Mouse (Mus musculus): ENCODE measurements around the gene Hist1h4h.

Gene Hist1h4h

DNA sequence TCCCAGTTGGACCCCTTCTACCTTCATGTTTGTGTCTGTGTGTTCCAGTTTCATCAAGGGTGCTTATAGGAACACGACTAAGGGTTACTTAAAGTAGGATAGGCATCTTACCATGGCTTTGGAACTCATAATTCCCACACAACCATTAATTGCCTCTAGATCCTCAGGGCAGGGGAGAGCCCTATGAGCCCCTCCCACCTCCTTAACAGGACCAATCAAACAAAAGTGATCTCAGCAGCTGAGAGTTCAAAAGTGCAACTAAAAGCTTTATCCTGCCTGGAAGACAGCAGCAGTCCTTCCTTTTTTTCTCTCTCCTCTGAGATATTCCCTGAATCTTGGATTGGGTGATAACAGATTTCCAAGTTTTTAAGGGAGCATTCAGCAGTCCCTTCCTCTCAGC, 20.7 kb upstream of the Hist1h4h start:
- DNase-seq (ENCODE audit: low read depth, low spot score) = no peak

DNA sequence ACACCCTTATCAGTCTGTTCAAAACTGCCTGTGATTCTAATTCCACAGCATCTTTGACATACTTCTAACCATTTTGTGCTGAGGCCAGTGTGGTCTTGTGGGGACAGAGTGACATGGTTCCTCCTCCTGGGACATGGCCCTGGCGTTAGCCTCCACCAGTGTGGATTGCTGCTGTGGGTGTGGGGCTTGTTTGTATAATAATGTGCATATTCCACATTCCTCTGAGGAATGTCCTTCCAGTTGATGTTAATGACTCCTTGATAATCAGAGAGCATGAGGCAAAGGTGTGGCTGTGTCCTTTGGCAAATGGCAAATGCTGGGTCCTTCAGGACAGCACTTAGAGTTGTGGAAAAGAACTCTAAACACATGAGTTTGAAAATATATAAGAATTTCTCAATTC, 17.3 kb upstream of the Hist1h4h start:
- no peak for DNase-seq (ENCODE audit: low read depth, low spot score)

DNA sequence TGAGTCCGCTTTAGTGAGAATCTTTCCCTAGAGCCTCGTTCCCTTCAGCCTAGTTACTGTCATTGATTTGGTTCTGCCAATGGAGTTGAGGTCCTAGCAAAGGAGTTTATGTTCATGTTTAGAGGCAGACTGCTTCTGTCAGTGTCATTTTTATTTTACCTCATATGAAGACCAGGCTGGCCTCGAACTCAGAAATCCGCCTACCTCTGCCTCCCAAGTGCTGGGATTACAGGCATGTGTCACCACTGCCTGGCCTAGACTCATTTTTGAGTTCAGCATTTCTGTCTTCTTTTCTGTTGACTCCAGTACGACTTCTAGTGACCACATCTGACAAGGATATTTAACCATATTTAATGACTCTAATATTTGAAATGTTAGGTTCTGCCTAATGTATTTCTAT, 15.6 kb upstream of the Hist1h4h start:
- no peak for DNase-seq (ENCODE audit: low read depth, low spot score)

DNA sequence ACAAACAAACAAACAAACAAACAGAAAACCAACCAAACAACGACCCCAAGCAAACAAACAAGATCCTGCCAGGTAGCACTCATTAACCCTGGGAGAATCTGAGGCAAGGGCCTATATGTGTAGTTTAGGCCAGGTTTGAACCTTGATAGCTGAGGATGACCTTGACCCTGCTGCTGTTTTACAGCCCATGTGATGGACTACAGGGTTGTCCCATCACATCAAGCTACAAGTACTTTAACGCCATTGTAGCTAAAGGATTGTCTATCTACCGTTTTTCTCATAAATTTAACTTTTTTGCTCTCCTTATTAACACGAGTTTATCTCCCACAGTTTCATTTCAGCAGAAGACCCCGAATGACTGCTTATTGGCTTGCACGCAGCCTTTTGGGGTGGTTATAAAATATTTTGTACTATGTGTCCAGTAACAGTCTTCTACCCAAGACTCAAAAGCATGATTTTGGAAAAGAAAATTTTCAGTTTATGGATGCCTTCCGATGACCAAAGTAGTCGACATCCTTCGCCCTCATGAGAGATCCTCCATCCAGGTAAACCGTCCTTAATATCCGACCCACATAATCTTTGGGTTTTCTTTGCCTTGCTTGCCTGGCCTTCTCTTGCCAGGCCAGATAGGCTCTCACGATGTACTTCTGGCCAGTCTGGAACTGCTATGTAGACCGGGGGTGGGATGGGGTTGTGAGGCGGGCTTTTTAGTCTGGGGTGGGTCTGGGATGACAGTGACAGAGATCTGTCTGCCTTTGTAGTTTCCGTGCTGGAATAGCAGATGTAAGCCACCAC, 14.8 kb upstream of the Hist1h4h start:
- no peak for DNase-seq (ENCODE audit: low read depth, low spot score)

DNA sequence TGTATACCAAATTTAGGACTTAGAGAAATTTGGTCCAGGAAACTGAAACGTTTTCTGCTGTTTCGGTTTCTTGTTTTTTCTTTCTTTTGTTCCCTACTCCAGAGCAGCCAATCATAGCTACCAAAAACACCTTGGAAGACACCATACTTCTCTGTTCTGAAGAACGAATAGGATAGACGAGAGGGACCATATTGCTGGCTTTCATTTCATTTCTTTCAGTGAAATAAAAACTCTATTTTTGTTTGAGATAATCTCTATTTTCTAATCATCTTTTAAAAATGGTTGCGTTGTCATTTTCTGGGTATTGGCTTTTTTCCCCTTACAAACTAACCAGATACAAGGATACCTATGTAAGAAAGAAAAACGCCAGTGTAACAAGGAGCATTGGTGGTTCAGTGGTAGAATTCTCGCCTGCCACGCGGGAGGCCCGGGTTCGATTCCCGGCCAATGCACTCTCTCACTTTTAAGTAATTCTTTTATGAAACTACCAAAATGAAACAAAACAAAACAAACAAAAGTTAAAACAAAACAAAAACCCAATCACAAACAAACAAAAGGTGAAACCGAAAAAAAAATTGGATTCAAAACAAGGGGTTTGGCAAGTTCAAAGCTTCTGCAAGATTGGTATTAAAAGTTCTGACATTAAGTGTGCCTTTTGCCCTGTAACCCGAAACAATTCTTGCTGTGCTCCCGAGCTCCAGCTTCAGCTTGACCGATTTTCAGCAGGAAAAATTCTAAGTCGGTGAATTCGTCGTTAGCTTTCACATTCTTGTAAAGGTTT, 13.8 kb upstream of the Hist1h4h start:
- peak; percentile 88 for DNase-seq (ENCODE audit: low read depth, low spot score)

DNA sequence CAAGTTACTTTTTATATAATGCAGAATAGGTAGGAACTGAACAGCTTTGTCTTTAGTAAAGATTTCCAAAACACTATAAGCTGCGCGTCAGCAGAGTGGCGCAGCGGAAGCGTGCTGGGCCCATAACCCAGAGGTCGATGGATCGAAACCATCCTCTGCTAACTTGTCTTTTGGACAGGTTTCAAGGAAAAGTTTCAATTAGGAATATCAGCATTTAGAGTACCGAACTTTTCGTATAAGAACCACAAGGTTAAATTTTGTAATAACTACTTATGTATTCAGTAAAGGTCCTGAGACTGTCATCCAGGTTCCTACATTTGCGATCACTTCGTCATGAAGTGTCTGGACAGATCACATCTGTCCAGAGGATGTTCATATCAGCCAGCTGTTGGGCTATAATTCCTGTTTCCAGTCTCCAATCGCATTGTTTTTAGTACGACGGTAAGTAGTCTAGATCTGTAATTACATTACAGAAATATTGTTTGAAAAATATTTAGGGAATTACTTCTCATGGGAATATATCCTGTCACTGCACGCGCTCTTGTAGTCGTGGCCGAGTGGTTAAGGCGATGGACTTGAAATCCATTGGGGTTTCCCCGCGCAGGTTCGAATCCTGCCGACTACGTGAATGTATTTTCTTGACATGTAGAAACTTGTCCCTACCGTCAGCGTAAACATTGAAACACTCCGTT, 13.1 kb upstream of the Hist1h4h start:
- DNase-seq (ENCODE audit: low read depth, low spot score) = peak; percentile 85

DNA sequence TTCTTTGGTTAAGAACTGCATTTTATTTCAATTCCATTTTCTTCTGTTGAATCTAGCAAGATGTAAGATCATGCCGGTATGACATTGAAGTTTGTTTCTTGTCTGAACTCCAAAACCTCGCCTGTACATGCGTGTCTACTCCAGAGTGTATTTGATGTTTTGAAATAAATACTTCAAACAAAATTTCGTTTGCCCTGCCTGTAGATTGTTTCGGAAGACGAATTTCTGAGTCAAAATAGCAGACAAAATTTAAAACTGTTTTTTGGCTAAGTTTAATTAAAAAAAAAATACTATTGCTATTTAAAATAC, 12.6 kb upstream of the Hist1h4h start:
- DNase-seq (ENCODE audit: low read depth, low spot score) = no peak

DNA sequence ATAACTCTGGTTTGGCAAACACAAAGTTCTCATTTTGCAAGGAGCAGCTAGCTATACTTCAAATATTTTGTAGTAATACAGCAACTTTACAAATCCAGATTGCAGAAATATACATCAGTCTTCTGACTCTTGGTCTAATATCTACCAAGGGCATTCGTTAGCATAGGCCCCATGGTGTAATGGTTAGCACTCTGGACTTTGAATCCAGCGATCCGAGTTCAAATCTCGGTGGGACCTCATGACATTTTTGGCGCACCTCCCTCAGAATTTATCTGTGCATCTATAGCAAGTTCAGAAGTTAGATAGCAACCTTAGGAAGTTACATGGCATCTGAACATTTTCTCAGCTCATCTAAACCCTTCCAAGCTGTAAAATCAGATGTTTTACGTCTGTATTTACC, 12.0 kb upstream of the Hist1h4h start:
- DNase-seq (ENCODE audit: low read depth, low spot score) = peak; percentile 86

DNA sequence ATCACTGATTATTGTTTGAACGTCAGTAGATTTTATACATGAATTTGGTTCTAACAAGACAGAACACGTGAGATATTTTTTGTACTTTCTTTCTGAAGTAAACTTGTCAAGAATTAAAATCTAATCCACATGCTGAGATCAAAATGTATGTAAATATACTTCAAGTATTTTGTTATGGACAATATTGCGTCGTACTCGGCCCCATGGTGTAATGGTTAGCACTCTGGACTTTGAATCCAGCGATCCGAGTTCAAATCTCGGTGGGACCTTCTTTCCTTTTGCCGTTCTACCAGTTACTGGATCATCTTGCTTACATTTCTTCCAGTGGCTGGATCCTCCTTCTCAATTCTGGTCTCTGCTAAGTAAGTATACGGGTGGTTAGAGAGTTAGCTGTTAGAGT, 11.4 kb upstream of the Hist1h4h start:
- DNase-seq (ENCODE audit: low read depth, low spot score) = peak; percentile 83

DNA sequence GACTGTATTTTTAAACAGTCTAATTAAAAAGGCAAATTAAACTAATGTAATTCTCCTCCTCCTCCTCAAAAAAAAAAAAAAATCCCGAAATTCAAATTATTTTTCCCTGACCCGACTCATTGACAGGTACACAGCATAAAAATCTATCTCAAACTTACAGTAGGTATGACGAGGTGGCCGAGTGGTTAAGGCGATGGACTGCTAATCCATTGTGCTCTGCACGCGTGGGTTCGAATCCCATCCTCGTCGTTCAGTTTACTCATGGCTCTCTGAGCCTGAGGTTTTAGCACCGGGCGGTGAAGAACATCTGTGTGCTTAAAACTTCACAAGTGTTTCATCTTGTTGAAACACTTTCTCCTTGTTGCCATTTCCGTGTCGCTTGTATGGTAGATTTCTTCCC, 9.1 kb upstream of the Hist1h4h start:
- DNase-seq (ENCODE audit: low read depth, low spot score) = peak; percentile 83

DNA sequence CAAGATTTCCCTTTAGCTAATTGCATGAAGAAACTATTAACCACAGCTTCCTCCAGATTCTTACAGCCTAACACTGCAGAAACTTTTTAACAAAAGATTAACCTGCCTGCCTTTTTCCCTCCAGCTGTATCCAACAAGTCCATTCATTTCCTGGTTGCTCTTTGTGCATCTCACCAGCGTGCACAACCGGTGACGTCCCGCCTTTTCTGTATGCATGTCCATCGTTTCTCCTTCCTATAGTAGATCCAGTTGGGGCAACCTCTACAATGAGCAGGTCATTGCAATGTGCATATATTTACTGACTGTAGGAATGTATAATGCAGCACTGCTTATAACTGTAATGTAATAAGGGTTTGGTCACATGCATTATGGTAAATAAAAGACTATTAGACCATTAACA, 6.9 kb upstream of the Hist1h4h start:
- DNase-seq (ENCODE audit: low read depth, low spot score) = no peak

DNA sequence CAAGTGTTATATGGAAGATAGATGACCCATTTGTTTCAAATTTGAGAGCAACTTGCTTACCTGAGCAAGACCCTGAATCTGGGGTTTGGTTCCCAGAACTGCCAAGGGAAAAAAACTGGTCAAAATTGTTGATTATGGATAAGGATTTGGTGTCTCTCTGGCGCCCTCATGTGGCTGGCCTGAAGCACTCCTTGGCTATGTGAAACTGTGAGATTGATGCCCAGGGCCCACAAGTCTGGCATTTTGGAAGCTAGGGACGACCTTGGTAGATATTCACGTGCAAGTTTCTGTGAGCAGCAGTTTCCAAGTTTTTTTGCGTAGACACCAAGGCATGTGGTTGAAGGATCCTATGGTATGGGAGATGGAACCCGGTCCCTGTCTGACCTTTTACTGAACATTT, 6.2 kb upstream of the Hist1h4h start:
- DNase-seq (ENCODE audit: low read depth, low spot score) = peak; percentile 90

DNA sequence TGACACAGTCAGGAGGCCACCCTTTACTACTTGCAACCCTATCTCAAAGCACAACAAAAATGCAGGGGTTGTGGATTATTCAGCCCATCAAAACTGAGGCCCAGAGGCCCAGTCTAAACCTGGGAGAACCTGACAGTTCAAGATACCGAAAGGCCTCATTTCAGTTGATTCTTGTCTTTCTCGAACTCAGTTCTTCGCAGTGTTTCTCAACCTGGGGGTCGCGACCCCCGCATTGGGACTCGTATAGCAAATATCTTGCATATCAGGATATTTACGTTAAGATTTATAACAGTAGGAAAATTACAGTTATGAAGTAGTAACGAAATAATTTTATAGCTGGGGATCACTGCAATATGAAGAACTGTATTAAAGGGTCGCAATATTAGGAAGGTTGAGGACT, 4.9 kb upstream of the Hist1h4h start:
- no peak for DNase-seq (ENCODE audit: low read depth, low spot score)

DNA sequence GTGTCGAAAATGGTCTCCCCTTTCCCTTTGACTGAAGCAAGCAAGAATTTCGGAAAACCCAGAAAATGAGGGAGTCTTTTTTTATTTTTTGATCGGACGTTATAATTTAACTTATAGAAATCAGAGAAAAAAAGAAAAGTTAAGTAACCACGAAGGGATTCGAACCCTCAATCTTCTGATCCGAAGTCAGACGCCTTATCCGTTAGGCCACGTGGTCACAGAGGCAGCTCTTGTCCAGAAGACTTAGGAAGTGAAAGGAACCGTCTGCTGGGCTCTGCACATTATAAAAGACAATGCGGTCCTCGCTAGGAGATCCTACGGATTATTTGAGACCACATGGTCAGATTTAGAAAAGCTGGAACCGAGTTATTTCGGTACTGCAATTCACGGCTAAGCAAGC, 4.5 kb upstream of the Hist1h4h start:
- DNase-seq (ENCODE audit: low read depth, low spot score) = peak; percentile 94

DNA sequence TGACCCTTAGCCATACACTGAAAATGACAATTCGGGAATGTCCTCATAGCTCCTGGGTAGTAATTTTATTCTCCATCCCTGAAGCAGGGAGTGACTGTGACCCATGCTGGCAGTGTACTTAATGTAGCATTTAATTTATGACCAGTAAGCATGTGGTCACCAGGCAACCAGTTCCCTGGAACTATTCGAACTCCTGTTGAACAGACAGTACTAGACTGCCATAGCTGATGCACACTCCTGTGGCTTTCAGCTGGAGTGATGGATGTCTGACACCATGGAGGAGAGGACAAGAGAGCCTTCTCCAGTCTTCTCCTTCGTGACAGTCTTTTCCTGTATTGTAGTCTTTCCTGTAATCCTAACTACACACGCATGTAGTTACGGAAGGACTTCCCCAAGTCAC, 1.8 kb upstream of the Hist1h4h start:
- DNase-seq (ENCODE audit: low read depth, low spot score) = no peak

DNA sequence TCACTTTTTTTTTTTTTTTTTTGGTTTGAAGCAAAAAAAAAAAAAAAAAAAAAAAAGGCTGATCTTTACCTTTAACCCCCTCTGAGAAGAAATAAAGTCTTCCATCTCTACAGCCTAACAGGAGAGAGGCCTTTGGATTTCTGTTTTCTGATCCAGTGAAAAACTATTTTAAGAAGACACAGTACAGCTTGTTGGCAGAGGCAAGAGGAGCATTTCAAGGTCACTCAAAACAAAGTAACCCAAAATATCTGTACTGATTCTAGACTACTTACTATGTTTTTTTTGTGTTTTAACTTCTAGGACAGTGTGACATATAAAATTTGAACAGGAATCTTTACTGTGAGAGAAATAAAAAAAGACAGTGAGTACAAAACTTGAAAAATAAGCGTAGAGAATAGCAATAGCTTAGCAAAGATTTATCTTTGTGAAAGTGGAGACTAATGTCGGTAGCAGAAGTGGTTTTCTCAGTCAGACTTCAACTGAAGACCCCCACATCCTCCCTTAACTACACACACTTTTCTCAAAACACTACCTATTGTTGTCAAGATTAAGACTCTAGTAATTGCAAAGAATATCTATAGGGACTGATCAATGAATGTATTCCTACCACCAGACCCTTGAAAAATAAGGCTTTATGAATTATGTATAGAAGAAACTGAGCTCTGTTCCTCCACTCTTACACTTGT, 1.2 kb upstream of the Hist1h4h start:
- DNase-seq (ENCODE audit: low read depth, low spot score) = no peak

DNA sequence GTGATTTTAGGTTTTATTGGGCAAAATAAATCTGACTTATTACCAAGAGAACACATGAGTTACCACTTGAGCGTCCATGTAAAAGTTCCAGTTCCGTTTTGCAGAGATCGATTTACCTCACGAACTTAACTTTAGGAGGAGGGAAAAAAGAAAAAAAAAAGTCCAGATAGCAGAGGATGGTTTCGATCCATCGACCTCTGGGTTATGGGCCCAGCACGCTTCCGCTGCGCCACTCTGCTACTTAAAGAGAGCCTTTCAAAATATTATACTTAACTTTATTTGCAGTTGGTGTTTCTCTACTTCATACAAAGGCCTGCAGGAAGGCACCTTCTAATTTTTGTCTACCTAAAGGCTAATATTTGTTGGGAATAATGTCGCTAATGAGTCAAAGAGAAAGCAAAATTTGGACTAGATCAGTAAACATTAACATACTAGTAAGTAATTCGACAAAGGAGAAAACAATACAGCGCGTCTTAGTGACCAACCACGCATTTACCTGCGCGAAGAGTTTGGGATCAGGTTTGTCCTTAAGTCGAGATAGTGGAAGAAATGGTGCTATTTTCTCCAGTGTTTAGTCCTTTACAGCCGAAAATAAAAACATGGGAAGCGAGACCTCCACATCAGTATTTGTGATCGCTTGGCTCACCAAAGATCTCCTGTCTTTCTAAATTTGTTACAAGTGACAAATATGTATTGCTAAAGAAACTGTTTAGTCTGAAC, 509 bp upstream of the Hist1h4h start:
- DNase-seq (ENCODE audit: low read depth, low spot score) = peak; percentile 83

DNA sequence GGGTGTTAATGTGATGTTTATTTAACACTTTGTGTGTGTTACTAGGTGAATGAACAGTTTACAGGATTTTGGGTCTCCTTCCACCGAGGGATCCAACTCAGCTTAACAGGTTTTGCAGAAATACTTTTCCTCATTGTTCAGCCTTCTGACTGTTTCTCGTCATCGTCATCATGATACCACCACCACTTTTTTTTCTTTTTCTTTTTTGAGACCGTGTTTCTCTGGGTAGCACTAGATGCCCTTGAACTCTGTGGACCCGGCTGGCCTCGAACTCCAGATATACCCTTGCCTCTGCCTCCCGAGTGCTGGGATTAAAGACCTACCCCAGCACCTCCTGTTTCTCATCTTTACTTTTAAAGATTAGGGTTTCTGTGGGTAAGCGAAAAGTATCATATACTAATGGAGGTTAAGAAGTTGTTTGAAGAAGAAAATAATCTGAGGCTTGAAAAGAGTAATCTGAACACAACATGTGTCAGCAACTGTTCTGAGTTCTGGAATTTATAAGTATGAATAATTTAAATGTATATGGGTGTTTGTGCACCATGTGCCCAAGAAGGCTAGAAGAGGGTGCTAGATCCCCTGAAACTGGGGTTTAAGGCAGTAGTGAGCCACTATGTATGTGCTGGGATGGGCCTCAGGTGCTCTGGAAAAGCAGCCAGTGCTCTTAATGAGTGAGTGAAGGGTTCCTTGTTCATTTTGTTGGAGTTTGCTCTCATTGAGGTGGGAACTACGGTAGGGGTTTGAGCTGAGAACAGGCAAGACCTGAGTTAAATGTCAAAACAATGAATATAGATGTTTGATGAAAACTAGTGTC, 1.6 kb downstream of the Hist1h4h start:
- no peak for DNase-seq (ENCODE audit: low read depth, low spot score)

DNA sequence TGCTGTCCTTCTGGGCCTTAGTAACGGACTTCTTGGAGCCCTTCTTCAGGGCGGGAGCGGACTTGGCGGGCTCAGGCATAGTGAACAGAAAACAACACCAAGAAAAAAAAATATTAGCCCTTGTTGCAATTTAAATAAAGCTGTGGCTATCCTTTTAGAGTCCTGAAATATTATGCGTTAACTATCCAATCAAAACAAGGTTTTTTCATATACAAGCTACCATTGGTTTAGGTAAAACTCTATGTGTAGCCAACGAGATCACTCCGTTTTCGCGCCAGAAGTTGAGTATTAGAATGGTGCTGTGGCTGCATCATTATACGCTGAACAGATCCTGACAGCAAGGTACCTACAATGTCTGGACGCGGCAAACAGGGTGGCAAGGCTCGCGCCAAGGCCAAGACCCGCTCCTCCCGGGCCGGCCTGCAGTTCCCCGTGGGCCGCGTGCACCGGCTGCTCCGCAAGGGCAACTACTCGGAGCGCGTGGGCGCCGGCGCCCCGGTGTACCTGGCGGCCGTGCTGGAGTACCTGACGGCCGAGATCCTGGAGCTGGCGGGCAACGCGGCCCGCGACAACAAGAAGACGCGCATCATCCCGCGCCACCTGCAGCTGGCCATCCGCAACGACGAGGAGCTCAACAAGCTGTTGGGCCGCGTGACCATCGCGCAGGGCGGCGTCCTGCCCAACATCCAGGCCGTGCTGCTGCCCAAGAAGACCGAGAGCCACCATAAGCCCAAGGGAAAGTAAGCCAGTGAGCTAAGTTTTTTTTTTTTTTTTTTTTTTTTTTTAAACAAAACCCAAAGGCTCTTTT, 2.9 kb downstream of the Hist1h4h start, which contains the start of gene Hist1h2af:
Hist1h2af (plus strand) TSS at position 347 of the 808 bp plus-strand sequence.
- DNase-seq (ENCODE audit: low read depth, low spot score) = peak; percentile 81
